Mouse (Mus musculus) urinary bladder, postnatal 4 days (tissue): ENCODE measurements around the gene Lrrn4cl.
"Not testable (repeated sequence)": the region's sequence is repeated elsewhere in the genome, so short reads cannot be mapped to it uniquely, and the experiment has no call there.

Experiments used
- DNase-seq, 2 experiments: peaks; one replicate each; pipeline ENCODE4 v3.0.0; 2021 to 2022; ENCODE audit warnings: low spot score in 2 of 2

Lrrn4cl gene

DNA sequence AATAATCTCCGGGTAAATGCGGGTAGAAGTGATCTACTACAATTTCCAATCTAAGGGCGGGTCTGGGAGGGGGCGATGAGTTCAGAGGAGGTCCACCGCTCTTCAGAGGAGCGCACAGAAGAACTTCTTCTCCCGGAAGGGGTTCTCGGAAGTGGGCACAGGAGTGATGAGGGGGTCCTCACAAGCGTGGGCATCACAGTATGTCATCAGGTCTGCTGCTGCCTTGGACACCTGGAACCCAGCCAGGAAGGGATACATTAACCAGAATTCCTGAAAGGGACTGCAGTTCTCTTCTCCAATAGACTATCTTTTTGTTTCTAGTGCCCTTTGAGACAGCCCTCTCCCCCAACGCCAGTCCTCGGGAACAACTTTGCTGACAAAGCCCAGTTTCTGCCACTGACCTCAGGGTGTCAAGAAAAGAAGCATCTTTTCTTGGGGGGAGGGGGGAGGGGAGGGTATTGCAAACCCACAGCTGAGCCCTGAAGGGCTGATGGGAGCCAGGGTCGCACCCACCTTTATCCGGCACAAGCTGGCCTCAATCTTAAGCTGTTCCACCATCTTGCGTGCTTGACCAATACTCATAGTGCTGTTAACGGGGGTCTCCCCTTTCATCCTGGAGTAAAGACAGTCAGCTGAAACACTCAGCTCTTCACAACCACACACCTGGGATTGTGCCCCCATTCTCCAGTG, 12.4 kb upstream of the Lrrn4cl start:
- no peak for DNase-seq

DNA sequence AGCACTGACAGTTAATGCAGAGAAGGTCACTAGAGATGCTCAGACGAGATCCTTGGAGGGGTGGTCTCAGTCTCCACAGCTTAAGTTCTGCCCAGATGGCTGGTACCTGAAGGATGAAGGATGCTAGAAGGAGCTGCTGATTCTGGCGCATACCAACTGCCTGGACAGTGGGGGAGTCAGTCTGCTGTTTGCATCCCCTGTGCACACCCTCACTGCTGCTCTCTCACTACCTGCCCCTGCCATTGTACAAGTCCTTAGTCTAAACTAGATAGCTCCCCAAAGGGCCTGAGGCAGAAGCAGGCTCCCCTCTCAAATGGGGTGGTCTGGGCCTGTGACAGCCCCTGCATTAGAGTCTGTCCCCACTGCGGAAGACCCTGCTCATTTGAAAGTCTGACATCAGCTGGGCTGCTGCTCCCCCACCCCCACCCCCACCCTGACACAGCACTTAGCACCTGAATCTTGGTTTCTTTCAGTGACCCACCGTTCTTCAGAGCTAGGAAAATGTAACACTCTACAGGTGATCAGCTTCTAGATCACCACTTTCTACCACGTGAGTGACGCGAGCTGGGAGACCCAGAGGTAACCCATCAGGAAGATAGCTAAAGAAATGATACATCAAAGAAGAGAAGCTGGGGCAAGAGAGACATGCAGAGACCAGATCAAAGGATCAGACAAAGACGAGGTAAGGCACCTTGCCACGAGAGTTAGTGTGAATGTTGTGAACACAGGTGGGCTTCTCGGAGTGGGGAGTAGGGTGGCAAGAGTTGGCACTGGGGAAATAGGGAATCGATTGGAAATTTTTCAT, 11.3 kb upstream of the Lrrn4cl start, which contains the start of gene Gng3:
Gene Gng3, minus strand, starts transcription at position 92 of the 805 bp plus-strand sequence.
- no peak for DNase-seq

DNA sequence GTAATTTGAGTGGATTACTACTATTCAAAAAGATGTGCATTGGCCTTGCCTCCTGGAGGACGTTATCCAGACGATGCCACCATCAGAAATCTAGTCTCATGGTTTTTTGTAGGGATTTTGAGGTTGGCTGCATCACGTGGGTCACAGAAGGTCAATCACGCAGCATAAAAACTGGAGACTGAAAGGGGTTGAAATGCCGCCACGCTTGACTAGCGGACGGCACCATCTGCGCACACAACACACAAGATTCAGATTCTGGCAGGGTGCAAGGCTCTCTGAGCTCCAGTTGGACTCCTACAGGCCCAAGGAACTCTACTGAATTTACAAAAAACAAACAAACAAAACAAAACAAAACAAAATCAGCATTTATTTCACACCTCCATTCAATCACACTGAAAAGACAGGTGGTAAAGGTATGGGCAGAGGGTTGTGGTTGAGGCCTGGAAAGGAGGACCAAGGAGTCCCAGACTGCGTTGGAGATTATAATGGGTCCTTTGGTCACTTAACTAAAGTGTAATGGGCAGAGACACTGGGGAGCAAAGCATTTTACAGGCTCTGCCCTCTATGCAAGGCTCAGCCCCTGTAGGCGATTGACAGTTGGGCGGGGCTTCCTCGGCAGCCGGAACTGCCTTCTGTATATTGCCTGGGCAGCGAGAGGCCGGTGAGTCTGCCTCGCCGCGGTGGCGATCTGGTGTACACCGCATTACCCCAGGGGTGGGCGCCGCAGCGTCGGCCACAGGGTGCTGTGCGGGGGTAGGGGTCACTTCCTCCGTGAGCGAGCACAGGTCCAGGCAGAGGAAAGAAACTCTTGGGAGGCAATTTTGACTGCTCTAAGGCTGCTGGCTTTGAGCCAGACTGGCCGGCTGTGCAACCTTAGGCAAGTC, 10.4 kb upstream of the Lrrn4cl start:
- peak; percentile 62 to 74 for DNase-seq

DNA sequence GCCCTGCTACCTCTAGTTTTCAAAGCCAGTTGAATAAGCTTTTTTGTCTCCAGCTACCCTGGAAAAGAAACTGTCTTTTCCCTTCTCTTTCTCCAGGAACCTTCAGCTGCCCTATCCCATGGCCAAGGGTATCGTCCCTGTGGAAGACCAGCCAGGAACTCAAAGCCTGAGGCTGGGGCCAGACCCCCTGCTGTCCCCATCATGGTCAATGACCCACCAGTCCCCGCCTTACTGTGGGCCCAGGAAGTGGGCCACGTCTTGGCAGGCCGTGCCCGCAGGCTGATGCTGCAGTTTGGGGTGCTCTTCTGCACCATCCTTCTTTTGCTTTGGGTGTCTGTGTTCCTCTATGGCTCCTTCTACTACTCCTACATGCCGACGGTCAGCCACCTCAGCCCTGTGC, 9.6 kb upstream of the Lrrn4cl start:
- no peak for DNase-seq

DNA sequence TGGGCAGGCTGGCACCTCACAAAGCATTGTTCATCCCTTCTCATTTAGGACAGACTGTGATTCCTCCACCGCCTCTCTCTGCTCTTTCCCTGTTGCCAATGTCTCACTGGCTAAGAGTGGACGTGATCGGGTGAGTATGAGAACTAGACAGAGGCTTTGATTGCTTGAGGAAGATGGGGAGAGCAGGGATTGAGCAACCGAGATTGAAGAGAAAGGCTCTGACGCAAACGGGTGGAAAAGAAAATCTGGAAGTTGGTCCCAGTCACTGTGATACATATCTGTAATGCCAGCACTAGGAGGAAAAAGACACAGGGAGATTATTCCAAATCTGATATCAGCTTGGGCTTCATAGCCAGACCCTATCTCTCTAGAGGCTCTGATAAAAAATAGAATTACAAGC, 7.6 kb upstream of the Lrrn4cl start:
- no peak for DNase-seq

DNA sequence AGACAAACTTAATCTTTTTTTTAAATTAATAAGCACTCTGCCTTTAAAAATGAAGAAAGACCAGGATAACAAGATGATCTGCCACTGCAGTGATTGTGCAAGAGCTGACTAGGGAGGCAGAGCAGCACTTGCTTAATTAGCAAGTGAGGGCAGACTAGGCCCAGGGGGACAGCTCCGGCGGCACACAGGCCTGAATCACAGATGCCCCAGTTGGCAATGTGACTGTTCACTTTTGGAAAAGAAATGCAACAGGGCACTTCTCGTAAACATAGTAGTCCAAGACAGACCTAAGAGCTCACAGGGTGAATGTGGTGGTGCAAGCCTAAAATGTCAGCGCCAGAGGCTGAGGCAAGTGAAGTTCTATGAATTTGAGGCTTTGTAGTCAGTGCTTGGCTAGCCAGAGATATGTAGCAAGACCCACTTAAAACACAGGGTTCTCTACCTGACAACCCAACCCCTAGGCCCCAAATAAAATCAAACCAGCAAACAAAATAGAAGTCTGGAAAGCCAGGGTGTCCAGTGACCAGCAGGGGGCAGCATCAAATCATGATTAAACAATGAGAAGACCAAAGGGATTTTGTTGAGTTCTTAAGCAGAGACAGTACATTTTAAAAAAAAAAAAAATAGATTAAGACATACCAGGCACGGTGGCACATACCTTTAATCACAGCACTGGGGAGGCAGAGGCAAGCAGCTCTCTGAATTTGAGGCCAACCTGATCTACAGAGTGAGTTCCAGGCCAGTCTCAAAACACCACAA, 6.0 kb upstream of the Lrrn4cl start:
- peak; percentile 48 to 83 for DNase-seq

DNA sequence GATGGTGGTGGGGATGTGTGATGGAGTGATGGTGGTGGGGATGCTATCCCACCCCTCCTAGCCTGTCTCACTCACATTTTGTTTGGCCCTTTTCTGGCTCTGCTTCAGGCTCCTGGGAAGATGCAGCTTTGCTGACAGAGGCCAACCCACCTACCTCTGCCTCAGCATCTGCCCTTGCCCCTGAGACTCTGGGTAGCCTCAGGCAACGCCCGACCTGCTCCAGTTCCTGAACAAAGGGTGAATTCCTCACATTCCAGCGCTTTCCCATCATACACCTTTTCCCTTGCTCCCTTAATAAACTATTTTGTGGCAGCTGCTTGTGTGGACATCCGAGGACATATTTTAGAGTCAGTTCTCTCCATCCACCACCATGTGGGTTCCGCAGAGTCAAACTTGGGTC, 2.2 kb upstream of the Lrrn4cl start:
- DNase-seq, result no peak

DNA sequence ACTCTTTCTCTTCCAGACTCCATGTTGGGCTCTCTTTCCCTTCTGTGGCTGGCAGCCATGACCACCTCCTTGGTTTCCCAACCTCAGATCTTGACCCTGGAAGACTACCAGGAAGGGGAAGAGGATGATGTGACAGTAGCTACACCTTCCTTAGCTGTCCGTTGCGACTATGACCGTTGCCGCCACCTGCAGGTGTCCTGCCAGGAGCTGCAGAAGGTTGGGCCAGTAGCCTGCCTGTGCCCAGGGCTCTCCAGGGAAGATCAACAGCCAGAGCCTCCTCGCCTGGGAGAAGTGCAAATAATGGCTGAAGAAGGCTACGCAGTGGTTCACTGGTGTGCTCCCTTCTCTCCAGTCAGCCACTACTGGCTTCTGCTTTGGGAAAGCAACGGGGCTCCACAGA, 1.1 kb downstream of the Lrrn4cl start:
- DNase-seq, result no peak

DNA sequence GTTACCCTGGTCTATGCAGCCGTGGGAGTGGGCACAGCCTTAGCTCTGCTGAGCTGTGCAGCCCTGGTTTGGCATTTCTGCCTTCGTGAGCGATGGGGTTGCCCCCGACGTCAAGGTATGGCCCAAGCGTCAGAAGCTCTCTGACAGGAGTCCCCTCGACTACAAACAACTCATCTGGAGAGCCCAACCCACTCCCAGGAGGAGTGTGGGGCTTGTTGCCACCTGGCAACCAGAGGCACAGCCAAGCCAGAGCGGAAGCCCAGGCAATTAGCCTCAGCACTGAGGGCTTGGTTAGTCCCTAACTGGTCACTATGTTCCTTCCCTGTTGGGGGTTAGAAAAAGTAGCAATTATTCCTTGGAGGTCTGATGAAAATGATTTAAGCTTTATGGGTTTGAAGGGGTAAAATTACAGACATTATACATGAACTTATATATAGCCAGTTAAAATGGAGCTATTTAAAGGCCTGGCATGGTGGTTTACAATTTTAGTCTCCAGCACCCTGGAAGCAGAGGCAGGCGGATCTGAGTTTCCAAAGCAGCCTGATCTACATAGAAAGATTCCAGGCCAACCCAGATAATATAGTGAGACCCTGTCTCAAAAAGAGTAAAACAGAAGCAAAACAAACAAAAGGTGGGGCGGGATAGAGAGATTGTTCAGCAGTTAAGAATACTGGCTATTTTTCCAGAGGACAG, 1.8 kb downstream of the Lrrn4cl start:
- no peak for DNase-seq

DNA sequence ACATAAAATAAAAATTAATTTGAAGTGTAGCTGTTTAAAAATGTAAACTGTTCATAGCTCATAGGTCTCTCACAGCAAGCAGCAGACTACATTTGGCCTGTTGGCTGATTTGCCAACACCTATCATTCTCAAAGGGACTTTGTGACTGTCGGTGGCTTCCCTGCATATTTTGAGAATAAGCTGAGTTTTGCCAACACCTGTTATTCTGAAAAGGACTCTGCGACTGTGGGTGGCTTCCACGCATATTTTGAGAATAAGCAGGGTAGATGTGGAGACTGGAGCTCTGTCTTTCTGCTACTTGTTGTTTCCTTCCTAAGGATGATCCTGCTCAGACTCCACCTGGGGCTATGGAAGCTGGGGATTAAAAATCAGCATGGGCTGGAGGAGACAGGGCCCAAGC, 2.5 kb downstream of the Lrrn4cl start:
- DNase-seq, result no peak

DNA sequence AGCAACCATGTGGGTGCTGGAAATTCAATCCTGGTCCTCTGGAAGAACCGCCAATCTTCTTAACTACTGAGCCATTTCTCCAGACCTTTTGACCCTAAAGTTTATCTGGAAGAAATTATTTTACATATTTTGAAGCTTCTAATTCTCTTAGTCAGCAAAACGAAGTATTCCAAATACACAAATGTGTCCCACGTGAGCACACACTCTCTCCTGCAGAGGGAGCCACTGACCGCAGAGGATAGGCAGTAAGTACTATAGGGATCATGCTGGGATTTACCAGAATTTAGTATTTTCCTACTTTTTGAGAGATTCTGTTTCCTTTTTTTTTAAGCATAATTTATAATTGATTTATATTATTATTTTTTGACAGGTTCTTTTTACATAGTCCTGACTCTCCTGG, 7.1 kb downstream of the Lrrn4cl start:
- DNase-seq, result no peak

DNA sequence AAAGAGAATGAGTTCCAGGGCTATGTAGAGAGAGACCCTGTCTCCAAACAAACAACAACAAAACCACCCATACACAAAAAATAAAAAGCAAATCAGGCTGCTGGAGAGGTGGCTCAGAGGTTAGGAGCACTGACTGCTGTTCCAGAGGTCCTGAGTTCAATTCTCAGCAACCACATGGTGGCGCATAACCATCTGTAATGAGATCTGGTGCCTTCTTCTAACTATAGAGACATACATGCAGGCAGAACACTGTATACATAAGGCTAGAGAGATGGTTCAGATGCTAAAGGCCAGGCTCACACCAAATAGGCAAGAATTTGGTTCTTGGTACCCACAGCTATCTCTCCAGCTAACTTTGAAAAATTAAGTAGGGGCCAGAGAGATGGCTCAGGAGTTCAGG, 8.4 kb downstream of the Lrrn4cl start:
- DNase-seq, result no peak

DNA sequence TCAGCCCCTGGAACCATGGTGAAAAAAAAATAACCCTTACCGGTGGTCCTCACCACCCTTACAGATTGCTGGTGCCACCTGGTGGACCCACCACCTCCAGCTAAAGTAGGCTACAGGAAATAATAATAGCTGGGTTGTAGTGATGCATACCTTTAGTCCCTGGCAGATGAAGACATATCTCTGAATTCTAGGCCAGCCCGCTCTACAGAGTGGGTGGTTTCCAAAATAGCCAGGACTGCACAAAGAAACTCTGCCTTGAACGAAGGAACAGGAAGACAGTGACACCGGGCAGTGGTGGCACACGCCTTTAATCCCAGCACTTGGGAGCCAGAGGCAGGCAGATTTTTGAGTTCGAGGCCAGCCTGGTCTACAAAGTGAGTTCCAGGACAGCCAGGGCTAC, 13.7 kb downstream of the Lrrn4cl start:
- DNase-seq, result no peak

DNA sequence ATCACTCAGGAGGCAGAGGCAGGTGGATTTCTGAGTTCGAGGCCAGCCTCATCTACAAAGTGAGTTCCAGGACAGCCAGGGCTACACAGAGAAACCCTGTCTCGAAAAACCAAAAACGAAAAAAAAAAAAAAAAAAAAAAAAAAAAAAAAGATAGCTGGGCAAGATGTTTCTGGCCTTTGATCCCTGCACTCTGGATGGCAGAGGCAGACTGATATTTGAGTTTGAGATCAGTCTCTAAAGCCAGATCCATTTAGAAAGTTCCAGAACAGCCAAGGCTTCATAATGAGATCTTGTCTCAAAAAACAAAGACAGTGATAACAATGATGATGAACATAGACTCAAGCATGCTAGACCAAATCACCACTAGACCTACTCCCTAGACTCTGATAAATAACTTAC, 19.8 kb downstream of the Lrrn4cl start:
- DNase-seq, result not testable (repeated sequence)

DNA sequence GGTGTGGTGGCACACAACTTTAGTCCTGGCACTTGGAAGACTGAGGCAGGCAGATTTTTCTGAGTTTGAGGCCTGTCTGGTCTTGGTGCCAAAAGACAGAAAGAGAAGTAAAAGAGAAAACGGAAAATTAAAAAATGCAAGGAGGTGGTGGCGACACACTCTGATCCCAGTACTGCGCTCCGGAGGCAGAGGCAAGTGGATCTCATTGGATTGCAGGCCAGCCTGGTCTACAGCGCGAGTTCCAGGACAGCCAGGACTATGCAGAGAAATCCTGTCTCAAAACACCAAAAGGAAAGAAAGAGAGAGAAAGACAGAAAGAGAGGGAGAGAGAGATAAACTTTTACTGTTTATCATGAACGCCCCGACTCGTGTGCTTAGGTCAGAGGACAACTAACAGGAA, 20.3 kb downstream of the Lrrn4cl start:
- DNase-seq, result no peak

DNA sequence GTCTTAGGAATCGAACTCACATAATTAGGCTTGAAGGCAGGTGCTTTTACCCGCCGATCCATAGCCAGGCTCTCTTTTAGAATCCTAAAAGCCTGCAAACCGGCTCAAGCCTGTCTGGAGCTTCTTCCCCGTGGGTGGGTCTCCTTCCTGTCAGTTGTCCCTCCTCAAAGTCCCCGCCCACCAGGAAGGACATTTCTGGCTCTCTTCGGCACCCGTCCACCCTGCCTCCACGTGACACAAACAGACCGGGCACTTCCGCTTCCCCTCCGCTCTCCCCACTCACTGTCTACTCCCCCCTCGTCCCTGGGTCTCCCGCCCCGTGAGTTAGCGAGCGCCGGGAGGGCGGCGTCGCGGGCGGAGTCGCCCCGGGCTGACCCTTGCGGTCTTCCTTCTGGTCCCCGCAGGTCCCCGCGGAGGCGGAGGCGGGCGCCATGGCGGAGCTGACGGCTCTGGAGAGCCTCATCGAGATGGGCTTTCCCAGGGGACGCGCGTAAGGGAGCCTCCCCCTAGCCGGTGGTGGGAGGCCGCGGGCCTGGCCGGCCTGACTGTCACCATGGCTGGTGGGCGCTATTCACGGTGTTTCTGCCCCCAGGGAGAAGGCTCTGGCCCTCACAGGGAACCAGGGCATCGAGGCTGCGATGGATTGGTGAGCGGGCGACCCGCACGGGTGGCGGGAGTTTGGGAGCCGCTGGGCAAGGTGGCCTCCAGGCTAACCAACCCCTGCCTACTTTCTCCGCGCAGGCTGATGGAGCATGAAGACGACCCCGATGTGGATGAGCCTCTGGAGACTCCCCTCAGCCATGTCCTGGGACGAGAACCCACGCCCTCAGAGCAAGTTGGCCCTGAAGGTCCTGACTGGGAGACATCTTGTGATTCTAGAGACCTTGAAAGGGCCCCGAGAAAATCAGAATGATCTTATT, 21.0 kb downstream of the Lrrn4cl start, which contains the start of gene Ubxn1:
Gene Ubxn1, plus strand, starts transcription at position 230 of the 920 bp plus-strand sequence.
- DNase-seq, result peak; percentile 96 to 97

DNA sequence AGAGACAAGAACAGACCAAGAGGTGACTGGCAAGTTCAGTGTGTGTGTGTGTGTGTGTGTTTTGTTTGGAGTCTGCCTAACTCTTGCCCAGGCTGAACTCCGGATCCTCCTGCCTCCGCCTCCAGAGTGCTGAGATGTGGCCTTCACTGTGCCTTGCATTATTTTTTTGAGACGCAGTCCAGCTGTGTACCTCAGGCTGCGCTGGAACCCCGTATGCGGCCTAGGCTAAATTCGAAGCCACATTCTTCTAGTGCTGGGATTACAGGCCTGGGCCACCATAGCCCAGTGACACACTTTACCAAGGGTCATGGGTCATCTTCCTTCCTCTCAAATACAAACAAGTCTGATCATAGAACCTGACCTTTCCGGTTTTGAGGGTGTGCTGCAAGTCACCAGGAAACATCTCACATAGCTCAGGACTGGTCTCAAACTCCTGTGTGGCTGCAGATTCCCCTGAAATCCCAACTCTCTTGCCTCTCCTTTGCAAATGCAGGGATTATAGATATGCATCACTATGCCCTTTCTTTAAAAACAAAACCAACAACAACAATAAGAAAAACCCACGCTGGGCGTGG, 21.8 kb downstream of the Lrrn4cl start:
- DNase-seq, result no peak

DNA sequence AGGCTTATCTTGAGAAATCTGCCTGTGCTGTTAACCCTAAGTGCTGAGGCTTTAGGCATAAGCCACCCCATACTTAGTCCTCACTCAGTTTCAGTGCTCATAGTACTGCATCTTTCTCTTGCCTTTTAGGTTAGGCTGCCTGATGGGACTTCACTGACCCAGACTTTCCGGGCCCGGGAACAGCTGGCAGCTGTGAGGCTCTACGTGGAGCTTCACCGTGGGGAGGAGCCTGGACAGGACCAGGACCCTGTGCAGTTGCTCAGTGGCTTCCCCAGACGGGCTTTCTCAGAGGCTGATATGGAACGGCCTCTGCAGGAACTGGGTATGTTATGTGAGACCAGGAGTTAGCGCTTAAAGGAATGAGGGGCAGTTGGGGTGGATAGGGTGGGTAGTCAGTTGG, 24.5 kb downstream of the Lrrn4cl start:
- no peak for DNase-seq

DNA sequence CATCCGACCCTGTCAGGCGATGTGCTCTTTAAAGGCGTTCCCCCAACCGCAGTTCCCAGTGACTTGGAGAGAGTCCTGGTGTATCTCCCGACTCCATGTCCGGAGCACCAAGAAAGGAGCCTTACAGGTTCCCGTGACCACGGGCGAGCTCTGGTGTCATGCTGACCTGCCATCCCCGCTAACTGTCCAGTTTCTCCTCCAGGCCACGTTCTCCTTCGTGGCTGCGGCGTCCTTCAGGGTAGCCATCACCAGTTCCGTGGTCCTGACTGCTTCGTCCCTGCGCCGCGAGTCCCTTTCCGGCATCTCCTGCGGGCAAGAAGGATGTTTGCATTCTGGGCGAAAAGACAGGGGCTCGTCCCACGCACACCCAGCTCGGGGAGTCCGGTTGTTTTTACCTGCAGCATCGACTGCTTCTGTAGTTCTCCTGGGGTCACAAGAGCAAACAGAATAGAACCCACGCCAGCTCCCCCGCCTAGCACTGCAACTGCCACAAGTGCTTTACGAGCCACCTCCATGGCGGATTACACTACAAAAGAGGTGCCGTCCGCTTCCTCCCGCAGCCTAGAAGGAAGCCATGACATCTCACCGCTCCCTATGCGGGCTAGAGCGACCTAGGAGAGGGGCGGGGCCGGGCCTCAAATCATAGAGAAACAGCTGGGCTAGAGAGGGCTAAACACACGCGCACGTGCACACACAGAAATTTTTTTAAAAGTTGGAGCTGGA, 29.9 kb downstream of the Lrrn4cl start, which contains the start of gene Uqcc3:
Gene Uqcc3, minus strand, starts transcription at position 613 of the 723 bp plus-strand sequence.
- DNase-seq, result peak; percentile 85 to 87
